Mouse (Mus musculus): ENCODE data around the gene Gpbar1.
A peak's percentile ranks its signal among the peaks of the same experiment; 100 is the strongest.

Gene Gpbar1

GRCm38 (mm10) chr1:74278538-74278937, at the start of gene Gpbar1:
Gpbar1 (plus strand) TSS chr1:74278550.
- DNase-seq, result no peak

GRCm38 (mm10) chr1:74229942-74230341, 48.4 kb upstream of the Gpbar1 start:
- DNase-seq, result no peak

GRCm38 (mm10) chr1:74230992-74231391, 47.4 kb upstream of the Gpbar1 start:
- no peak for DNase-seq

- DNase-seq, result peak; percentile 97 to 99
Observed at GRCm38 (mm10) chr1:74235938-74236589, 42.3 kb upstream of the Gpbar1 start, which contains the start of gene Arpc2. Arpc2 (plus strand) TSS chr1:74236084.

GRCm38 (mm10) chr1:74236590-74237317, 41.6 kb upstream of the Gpbar1 start:
- peak; percentile 56 to 65 for DNase-seq

- DNase-seq, result no peak
Observed at GRCm38 (mm10) chr1:74237671-74238070, 40.7 kb upstream of the Gpbar1 start.

GRCm38 (mm10) chr1:74238136-74238535, 40.2 kb upstream of the Gpbar1 start:
- DNase-seq, result no peak

- no peak for DNase-seq
Observed at GRCm38 (mm10) chr1:74239162-74239561, 39.2 kb upstream of the Gpbar1 start.

GRCm38 (mm10) chr1:74239618-74240017, 38.7 kb upstream of the Gpbar1 start:
- DNase-seq, result peak in 1 of 2 experiments; percentile 42

GRCm38 (mm10) chr1:74240311-74240710, 38.0 kb upstream of the Gpbar1 start:
- DNase-seq, result no peak

GRCm38 (mm10) chr1:74240832-74241231, 37.5 kb upstream of the Gpbar1 start:
- no peak for DNase-seq

GRCm38 (mm10) chr1:74245525-74245924, 32.8 kb upstream of the Gpbar1 start:
- DNase-seq, result no peak

GRCm38 (mm10) chr1:74248799-74249198, 29.6 kb upstream of the Gpbar1 start:
- peak; percentile 49 to 71 for DNase-seq

GRCm38 (mm10) chr1:74249331-74249980, 28.9 kb upstream of the Gpbar1 start:
- peak; percentile 54 to 88 for DNase-seq

GRCm38 (mm10) chr1:74250096-74250495, 28.3 kb upstream of the Gpbar1 start:
- DNase-seq, result no peak

- DNase-seq, result no peak
Observed at GRCm38 (mm10) chr1:74255704-74256345, 22.5 kb upstream of the Gpbar1 start.

- no peak for DNase-seq
Observed at GRCm38 (mm10) chr1:74256782-74257181, 21.6 kb upstream of the Gpbar1 start.

- DNase-seq, result no peak
Observed at GRCm38 (mm10) chr1:74262510-74262909, 15.8 kb upstream of the Gpbar1 start.

- DNase-seq, result no peak
Observed at GRCm38 (mm10) chr1:74268750-74269149, 9.6 kb upstream of the Gpbar1 start.

- no peak for DNase-seq
Observed at GRCm38 (mm10) chr1:74271659-74272058, 6.7 kb upstream of the Gpbar1 start.

- DNase-seq, result no peak
Observed at GRCm38 (mm10) chr1:74275015-74275414, 3.3 kb upstream of the Gpbar1 start.

GRCm38 (mm10) chr1:74277041-74277440, 1.3 kb upstream of the Gpbar1 start:
- no peak for DNase-seq

- DNase-seq, result peak; percentile 82 to 85
Observed at GRCm38 (mm10) chr1:74277883-74278537, 340 bp upstream of the Gpbar1 start.

All from kidney, postnatal 36 days (tissue).